Mouse (Mus musculus): ENCODE data around the gene Rassf1. TPM values are rescaled to one million over a fixed set of nuclear protein-coding genes. Genes with fewer than 3 reads are reported as not detected.

The Rassf1 gene
- polyA plus RNA-seq (2015; fragmentation: Nextera tagmentation; extraction: Ambion mirVana), result 38.9 and 41.1 TPM in 2 replicates

- peak within 1 kb of the TSS; percentile 41 for H3K4me3 ChIP-seq
- no peak for ATAC-seq (replicated peaks)
- H3K9ac ChIP-seq (replicated peaks), result peak within 1 kb of the TSS; percentile 47
- H3K27me3 ChIP-seq, result peaks cover 33% of the 10 kb centered on the region
- H3K4me1 ChIP-seq, result peaks cover 49% of the 10 kb centered on the region
- no peaks in the 10 kb centered on the region for H3K9me3 ChIP-seq
- H3K36me3 ChIP-seq, result no peaks in the 10 kb centered on the region
- WGBS, result 2% methylated on average over 58 of the region's 63 CpGs
- H3K27ac ChIP-seq (replicated peaks), result no peak within 1 kb of the TSS
- H3K4me2 ChIP-seq (replicated peaks), result peak within 1 kb of the TSS; percentile 70
Measured at GRCm38 (mm10) chr9:107551117-107551889, at the start of gene Rassf1. Gene Rassf1, plus strand, starts transcription at chr9:107551555.

- no peaks in the 10 kb centered on the region for H3K27me3 ChIP-seq
- H3K9me3 ChIP-seq, result no peaks in the 10 kb centered on the region
- no peak overlapping the region for H3K4me2 ChIP-seq (replicated peaks)
- no peak for ATAC-seq (replicated peaks)
- H3K27ac ChIP-seq (replicated peaks), result no peak overlapping the region
- no peak overlapping the region for H3K9ac ChIP-seq (replicated peaks)
- peaks cover 34% of the 10 kb centered on the region for H3K4me1 ChIP-seq
- no peak overlapping the region for H3K4me3 ChIP-seq
- H3K36me3 ChIP-seq, result no peaks in the 10 kb centered on the region
- 79% methylated on average over 12 of the region's 12 CpGs for WGBS
Measured at GRCm38 (mm10) chr9:107502131-107502846, 49.1 kb upstream of the Rassf1 start.

GRCm38 (mm10) chr9:107504662-107505537 is 46.5 kb upstream of the Rassf1 start:
- Histone ChIP-seq H3K4me1 (peaks cover 51% of the 10 kb centered on the region), H3K4me2 (replicated peaks) (no peak overlapping the region), H3K27me3 (no peaks in the 10 kb centered on the region), H3K4me3 (no peak overlapping the region), H3K9me3 (no peaks in the 10 kb centered on the region), H3K9ac (replicated peaks) (no peak overlapping the region), H3K36me3 (no peaks in the 10 kb centered on the region), H3K27ac (replicated peaks) (peak overlapping the region; percentile 67)
- 41% methylated on average over 19 of the region's 19 CpGs for WGBS
- ATAC-seq (replicated peaks), result peak; percentile 21; the same call in 1 of the 2 replicates

- Histone ChIP-seq H3K4me3 (no peak overlapping the region), H3K27ac (replicated peaks) (peak overlapping the region; percentile 70), H3K27me3 (no peaks in the 10 kb centered on the region), H3K36me3 (no peaks in the 10 kb centered on the region), H3K9me3 (no peaks in the 10 kb centered on the region), H3K4me2 (replicated peaks) (peak overlapping the region; percentile 18; the same call in 1 of the 2 replicates), H3K9ac (replicated peaks) (no peak overlapping the region), H3K4me1 (peaks cover 65% of the 10 kb centered on the region)
- peak; percentile 49 for ATAC-seq (replicated peaks)
- WGBS, result 34% methylated on average over 10 of the region's 10 CpGs
Measured at GRCm38 (mm10) chr9:107508266-107508665, 43.1 kb upstream of the Rassf1 start.

GRCm38 (mm10) chr9:107510384-107511100 is 40.8 kb upstream of the Rassf1 start:
- no peaks in the 10 kb centered on the region for H3K36me3 ChIP-seq
- no peak overlapping the region for H3K9ac ChIP-seq (replicated peaks)
- H3K9me3 ChIP-seq, result no peaks in the 10 kb centered on the region
- no peak overlapping the region for H3K4me3 ChIP-seq
- no peak for ATAC-seq (replicated peaks)
- WGBS, result 79% methylated on average over 14 of the region's 14 CpGs
- H3K4me2 ChIP-seq (replicated peaks), result no peak overlapping the region
- no peak overlapping the region for H3K27ac ChIP-seq (replicated peaks)
- H3K27me3 ChIP-seq, result no peaks in the 10 kb centered on the region
- H3K4me1 ChIP-seq, result peaks cover 51% of the 10 kb centered on the region

GRCm38 (mm10) chr9:107511436-107511835 is 39.9 kb upstream of the Rassf1 start:
- ATAC-seq (replicated peaks), result no peak

GRCm38 (mm10) chr9:107512326-107512725 is 39.0 kb upstream of the Rassf1 start:
- Histone ChIP-seq H3K4me1 (peaks cover 33% of the 10 kb centered on the region), H3K9me3 (no peaks in the 10 kb centered on the region), H3K4me3 (no peak overlapping the region), H3K27me3 (no peaks in the 10 kb centered on the region), H3K9ac (replicated peaks) (no peak overlapping the region), H3K27ac (replicated peaks) (peak overlapping the region; percentile 19; the same call in 1 of the 2 replicates), H3K4me2 (replicated peaks) (no peak overlapping the region), H3K36me3 (no peaks in the 10 kb centered on the region)
- no peak for ATAC-seq (replicated peaks)
- WGBS, result 47% methylated on average over 16 of the region's 16 CpGs

More at GRCm38 (mm10) chr9:107511436-107511835, 39.9 kb upstream of the Rassf1 start:
- H3K4me3 ChIP-seq, result no peak overlapping the region
- H3K36me3 ChIP-seq, result no peaks in the 10 kb centered on the region
- peaks cover 42% of the 10 kb centered on the region for H3K4me1 ChIP-seq
- WGBS, result 37% methylated on average over 8 of the region's 8 CpGs
- H3K9me3 ChIP-seq, result no peaks in the 10 kb centered on the region
- H3K27me3 ChIP-seq, result no peaks in the 10 kb centered on the region
- H3K9ac ChIP-seq (replicated peaks), result no peak overlapping the region
- no peak overlapping the region for H3K4me2 ChIP-seq (replicated peaks)
- H3K27ac ChIP-seq (replicated peaks), result peak overlapping the region; percentile 19; the same call in 1 of the 2 replicates

- no peaks in the 10 kb centered on the region for H3K36me3 ChIP-seq
- H3K27me3 ChIP-seq, result no peaks in the 10 kb centered on the region
- no peak overlapping the region for H3K4me2 ChIP-seq (replicated peaks)
- no peaks in the 10 kb centered on the region for H3K9me3 ChIP-seq
- 28% methylated on average over 14 of the region's 14 CpGs for WGBS
- no peak overlapping the region for H3K9ac ChIP-seq (replicated peaks)
- no peak overlapping the region for H3K4me3 ChIP-seq
- no peak overlapping the region for H3K27ac ChIP-seq (replicated peaks)
- ATAC-seq (replicated peaks), result peak; percentile 55
- H3K4me1 ChIP-seq, result peaks cover 16% of the 10 kb centered on the region
Measured at GRCm38 (mm10) chr9:107514303-107514955, 36.9 kb upstream of the Rassf1 start.

- H3K9me3 ChIP-seq, result no peaks in the 10 kb centered on the region
- no peaks in the 10 kb centered on the region for H3K36me3 ChIP-seq
- no peak overlapping the region for H3K4me2 ChIP-seq (replicated peaks)
- no peak overlapping the region for H3K27ac ChIP-seq (replicated peaks)
- no peak overlapping the region for H3K4me3 ChIP-seq
- H3K9ac ChIP-seq (replicated peaks), result no peak overlapping the region
- WGBS, result 38% methylated on average over 6 of the region's 6 CpGs
- H3K4me1 ChIP-seq, result peaks cover 5% of the 10 kb centered on the region
- no peak for ATAC-seq (replicated peaks)
- H3K27me3 ChIP-seq, result peaks cover 4% of the 10 kb centered on the region; the same call in 1 of the 2 replicates
Measured at GRCm38 (mm10) chr9:107520331-107520730, 31.0 kb upstream of the Rassf1 start.

- no peak overlapping the region for H3K27ac ChIP-seq (replicated peaks)
Measured at GRCm38 (mm10) chr9:107521190-107521589, 30.2 kb upstream of the Rassf1 start.

More at GRCm38 (mm10) chr9:107521190-107521589, 30.2 kb upstream of the Rassf1 start:
- Histone ChIP-seq H3K27me3 (peaks cover 13% of the 10 kb centered on the region; the same call in 1 of the 2 replicates), H3K36me3 (no peaks in the 10 kb centered on the region), H3K4me3 (no peak overlapping the region), H3K9ac (replicated peaks) (no peak overlapping the region), H3K4me2 (replicated peaks) (no peak overlapping the region), H3K4me1 (peaks cover 5% of the 10 kb centered on the region), H3K9me3 (no peaks in the 10 kb centered on the region)
- no peak for ATAC-seq (replicated peaks)
- 56% methylated on average over 5 of the region's 5 CpGs for WGBS

Measured in forebrain, embryonic 15.5 days (tissue).